Mouse (Mus musculus) stomach, embryonic 14.5 days (tissue): ENCODE results near the gene Dctn1. TPM values are rescaled to one million over a fixed set of nuclear protein-coding genes. Genes with fewer than 3 reads are reported as not detected.

Experiments used
- ATAC-seq: fragments of 200-750 bp; cut with Nextera tagmentation; 2 replicates; pipeline ENCODE4 v1.8.0; 2017; ENCODE audit warnings: low read depth, moderate TSS enrichment; ENCODE audit not compliant: insufficient number of reproducible peaks, insufficient read depth, low FRiP score
- H3K27ac ChIP-seq: fragments of 300-500 bp; sonication (generic); 2 replicates; pipeline ENCODE4 v1.5.1; 2014; ENCODE audit warnings: mild to moderate bottlenecking, low read length, moderate library complexity, mixed read lengths
- H3K27me3 ChIP-seq: fragments of 300-500 bp; sonication (generic); 2 replicates; pipeline ENCODE4 v1.6.1; 2014; ENCODE audit warnings: low read length, control low read depth, mixed read lengths; ENCODE audit not compliant: control insufficient read depth, insufficient read depth
- H3K36me3 ChIP-seq: fragments of 300-500 bp; sonication (generic); 2 replicates; pipeline ENCODE4 v1.6.1; 2014; ENCODE audit warnings: mild to moderate bottlenecking, control low read depth, low read length, moderate library complexity, mixed read lengths; ENCODE audit not compliant: control insufficient read depth, insufficient read depth
- H3K4me1 ChIP-seq: fragments of 300-500 bp; sonication (generic); 2 replicates; pipeline ENCODE4 v1.6.1; 2014; ENCODE audit warnings: low read length, control low read depth, mixed read lengths; ENCODE audit not compliant: control insufficient read depth, insufficient read depth
- H3K4me2 ChIP-seq: fragments of 300-500 bp; sonication (generic); replicated peaks from 2 replicates; pipeline ENCODE4 v1.6.1; 2014; ENCODE audit warnings: low read depth, low read length, control low read depth
- H3K4me3 ChIP-seq: fragments of 300-500 bp; sonication (generic); 2 replicates; pipeline ENCODE4 v1.5.1; 2014; ENCODE audit warnings: low read depth, low read length, control low read depth
- H3K9ac ChIP-seq: fragments of 300-500 bp; sonication (generic); replicated peaks from 2 replicates; pipeline ENCODE4 v1.6.1; 2014; ENCODE audit warnings: low read depth, mild to moderate bottlenecking, control low read depth, low read length, moderate library complexity, mixed read lengths
- H3K9me3 ChIP-seq: fragments of 300-500 bp; sonication (generic); 2 replicates; pipeline ENCODE4 v1.6.1; 2016; ENCODE audit warnings: low read depth, low read length, control low read depth; ENCODE audit not compliant: control insufficient read depth
- WGBS: fragments of 180-500 bp; shearing (Covaris S2); extraction: QIAGEN DNeasy Blood & Tissue Kit; methylation state at CpG from one replicate; pipeline ENCODE4 v1.1.7; 2014; 5-methylcytosine and 5-hydroxymethylcytosine counted together
- polyA plus RNA-seq: library from polyadenylated mRNA; unstranded; fragments of >200 nt; fragmentation: Nextera tagmentation; extraction: Ambion mirVana; gene quantifications from 2 replicates; pipeline ENCODE4 v1.2.1, GENCODE M21; 2014

Gene Dctn1
- polyA plus RNA-seq, 1 experiment from 2014 or later: 70.4 TPM

DNA sequence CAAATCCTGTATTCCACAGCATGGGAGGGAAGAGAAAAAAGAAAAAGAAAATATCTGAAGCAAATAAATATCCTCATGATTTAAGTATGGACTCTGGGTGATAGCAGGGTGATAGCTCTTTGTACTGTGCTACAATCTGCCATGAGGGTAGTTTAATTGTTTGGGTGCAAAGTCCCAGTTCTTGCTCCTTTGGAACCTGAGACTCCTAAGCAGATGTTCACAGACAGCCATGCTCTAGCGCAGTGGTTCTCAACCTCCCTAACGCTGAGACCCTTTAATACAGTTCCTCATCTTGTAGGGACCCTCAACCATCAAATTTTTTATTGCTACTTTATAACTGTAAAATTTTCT lies 42.3 kb downstream of the Dctn1 start:
- Histone ChIP-seq H3K4me2 (no peak overlapping the region), H3K36me3 (no peaks in the 10 kb centered on the region), H3K9me3 (no peaks in the 10 kb centered on the region), H3K9ac (no peak overlapping the region), H3K27me3 (no peaks in the 10 kb centered on the region), H3K4me3 (no peak overlapping the region), H3K27ac (no peak overlapping the region), H3K4me1 (peaks cover 11% of the 10 kb centered on the region; the same call in 1 of the 2 replicates)
- no peak for ATAC-seq
- 83% methylated on average over 2 of the region's 2 CpGs for WGBS

GRCm38 (mm10) chr6:83210495-83210894 lies 44.8 kb downstream of the Dctn1 start:
- H3K36me3 ChIP-seq: no peaks in the 10 kb centered on the region
- H3K9ac ChIP-seq: no peak overlapping the region
- no peaks in the 10 kb centered on the region for H3K9me3 ChIP-seq
- H3K4me2 ChIP-seq: no peak overlapping the region
- H3K4me1 ChIP-seq: peaks cover 11% of the 10 kb centered on the region; the same call in 1 of the 2 replicates
- H3K27me3 ChIP-seq: no peaks in the 10 kb centered on the region
- ATAC-seq: 0 out of 2 replicates have a peak, but pooled peaks have one; percentile 20
- H3K27ac ChIP-seq: 0 out of 2 replicates have a peak overlapping the region, but pooled peaks have one; percentile 10
- H3K4me3 ChIP-seq: no peak overlapping the region
- 8% methylated on average over 2 of the region's 2 CpGs for WGBS

DNA sequence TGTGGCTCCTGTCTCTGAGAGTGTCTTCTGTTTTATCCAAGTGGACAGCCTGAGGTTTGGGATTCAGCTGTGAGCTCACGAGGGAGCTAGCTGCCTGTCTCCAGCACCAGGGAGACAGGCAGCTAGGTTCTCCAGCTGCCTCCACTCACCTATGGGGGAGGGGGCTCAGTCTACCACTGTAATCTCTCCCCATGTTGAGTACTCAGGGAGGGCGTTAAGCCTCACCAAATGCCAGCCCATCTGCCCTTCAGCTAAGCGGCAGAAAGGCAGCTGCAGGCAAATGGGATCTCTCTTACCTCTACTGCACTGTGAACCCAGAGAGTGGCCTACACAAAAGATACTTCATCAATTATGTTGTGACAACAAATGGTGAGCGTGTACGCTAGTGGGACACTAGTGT lies 45.8 kb downstream of the Dctn1 start:
- no peak; the same call in 1 of the 2 replicates for ATAC-seq
- no peak overlapping the region for H3K9ac ChIP-seq
- 9% methylated on average over 5 of the region's 5 CpGs for WGBS

DNA sequence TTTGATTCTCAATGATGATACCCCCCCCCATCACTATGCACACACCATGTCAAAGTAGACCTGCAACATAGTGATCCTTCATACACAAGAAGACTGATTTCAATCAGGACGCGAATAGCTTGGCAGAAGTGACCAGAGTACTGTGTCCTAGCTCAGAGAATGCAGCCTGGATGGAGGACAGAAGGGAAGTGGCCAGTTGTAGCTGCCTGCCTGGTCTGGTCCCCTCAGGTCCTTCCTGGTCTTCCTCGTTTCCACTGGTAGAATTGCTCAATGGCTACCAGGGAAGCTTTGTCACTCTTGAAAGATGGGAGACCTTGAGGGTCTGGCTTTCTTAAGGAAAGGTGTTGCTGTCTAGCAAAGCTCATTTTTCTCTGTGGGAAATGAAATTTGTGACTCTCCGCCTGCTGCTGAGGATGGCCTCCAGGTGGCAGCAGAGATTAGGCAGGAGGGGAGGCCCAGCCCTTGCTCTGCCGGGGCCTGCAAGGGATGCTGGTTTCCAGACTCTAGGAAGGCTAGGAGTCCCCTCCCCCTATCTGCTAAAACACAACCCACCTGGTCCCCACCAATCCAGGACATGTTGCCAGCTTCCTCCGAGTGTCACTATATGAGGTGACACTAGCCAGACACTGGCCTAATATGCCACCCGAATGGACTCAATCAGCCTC lies 49.4 kb downstream of the Dctn1 start:
- no peaks in the 10 kb centered on the region for H3K36me3 ChIP-seq
- peaks cover 8% of the 10 kb centered on the region; the same call in 1 of the 2 replicates for H3K4me1 ChIP-seq
- 15% methylated on average over 7 of the region's 7 CpGs for WGBS
- no peaks in the 10 kb centered on the region for H3K9me3 ChIP-seq
- no peak overlapping the region for H3K27ac ChIP-seq
- H3K27me3 ChIP-seq: no peaks in the 10 kb centered on the region
- H3K4me2 ChIP-seq: no peak overlapping the region
- no peak overlapping the region for H3K4me3 ChIP-seq
- no peak overlapping the region for H3K9ac ChIP-seq
- peak; percentile 76 for ATAC-seq

More for the DNA sequence above, 45.8 kb downstream of the Dctn1 start:
- Histone ChIP-seq H3K36me3 (no peaks in the 10 kb centered on the region), H3K4me2 (no peak overlapping the region; the same call in 1 of the 2 replicates), H3K27me3 (no peaks in the 10 kb centered on the region), H3K9me3 (no peaks in the 10 kb centered on the region), H3K4me3 (no peak overlapping the region), H3K27ac (peak overlapping the region; percentile 7; the same call in 1 of the 2 replicates), H3K4me1 (peaks cover 8% of the 10 kb centered on the region; the same call in 1 of the 2 replicates)

GRCm38 (mm10) chr6:83219814-83220213 lies 54.1 kb downstream of the Dctn1 start, which contains the start of gene Slc4a5:
Gene Slc4a5 (plus strand): TSS chr6:83219828.
- H3K9ac ChIP-seq: no peak within 1 kb of the TSS
- H3K4me1 ChIP-seq: no peaks in the 10 kb centered on the region
- H3K4me2 ChIP-seq: no peak within 1 kb of the TSS
- ATAC-seq: peak; percentile 61
- 52% methylated on average over 3 of the region's 3 CpGs for WGBS
- no peaks in the 10 kb centered on the region for H3K36me3 ChIP-seq
- H3K4me3 ChIP-seq: no peak within 1 kb of the TSS
- H3K9me3 ChIP-seq: no peaks in the 10 kb centered on the region
- no peak within 1 kb of the TSS for H3K27ac ChIP-seq
- H3K27me3 ChIP-seq: no peaks in the 10 kb centered on the region

- Histone ChIP-seq H3K9me3 (no peaks in the 10 kb centered on the region), H3K27me3 (no peaks in the 10 kb centered on the region), H3K9ac (no peak overlapping the region), H3K36me3 (no peaks in the 10 kb centered on the region), H3K4me3 (no peak overlapping the region), H3K27ac (no peak overlapping the region), H3K4me2 (no peak overlapping the region), H3K4me1 (0 out of 2 replicates have a peak, but pooled peaks cover 5% of the 10 kb centered on the region)
- 42% methylated on average over 2 of the region's 2 CpGs for WGBS
- no peak for ATAC-seq
Measured at GRCm38 (mm10) chr6:83231486-83231885, 65.8 kb downstream of the Dctn1 start.

DNA sequence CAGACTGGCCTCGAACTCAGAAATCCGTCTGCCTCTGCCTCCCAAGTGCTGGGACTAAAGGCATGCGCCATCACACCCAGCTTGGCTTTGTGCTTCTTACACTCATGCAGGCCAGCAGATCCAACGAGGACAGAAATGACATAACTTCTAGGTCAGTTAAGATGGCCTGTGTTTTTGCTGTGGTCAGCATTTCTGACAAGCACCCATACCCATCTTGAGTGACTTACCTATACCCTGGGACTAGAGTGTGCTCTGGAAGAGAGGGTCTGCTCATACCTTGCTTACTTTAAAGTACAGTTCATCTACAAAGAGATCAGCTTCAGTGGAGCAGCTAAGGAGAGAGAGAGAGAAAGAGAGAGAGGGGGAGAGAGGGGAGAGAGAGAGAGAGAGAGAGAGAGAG lies 67.6 kb downstream of the Dctn1 start:
- ATAC-seq: no peak
- WGBS: 88% methylated on average over 4 of the region's 4 CpGs
- H3K27me3 ChIP-seq: no peaks in the 10 kb centered on the region
- H3K27ac ChIP-seq: no peak overlapping the region
- peaks cover 5% of the 10 kb centered on the region; the same call in 1 of the 2 replicates for H3K4me1 ChIP-seq
- no peak overlapping the region for H3K4me2 ChIP-seq
- no peaks in the 10 kb centered on the region for H3K9me3 ChIP-seq
- no peaks in the 10 kb centered on the region for H3K36me3 ChIP-seq
- no peak overlapping the region for H3K9ac ChIP-seq
- H3K4me3 ChIP-seq: no peak overlapping the region

GRCm38 (mm10) chr6:83234280-83234741 lies 68.6 kb downstream of the Dctn1 start:
- Histone ChIP-seq H3K9ac (no peak overlapping the region), H3K27ac (no peak overlapping the region)
- ATAC-seq: no peak; the same call in 1 of the 2 replicates

More at GRCm38 (mm10) chr6:83234280-83234741, 68.6 kb downstream of the Dctn1 start:
- peak overlapping the region; percentile 24 for H3K4me2 ChIP-seq
- no peaks in the 10 kb centered on the region for H3K9me3 ChIP-seq
- no peaks in the 10 kb centered on the region for H3K36me3 ChIP-seq
- peaks cover 5% of the 10 kb centered on the region; the same call in 1 of the 2 replicates for H3K4me1 ChIP-seq
- H3K27me3 ChIP-seq: no peaks in the 10 kb centered on the region
- H3K4me3 ChIP-seq: no peak overlapping the region
- WGBS: 4% methylated on average over 13 of the region's 14 CpGs
